Mouse (Mus musculus) midbrain, embryonic 12.5 days (tissue): ENCODE measurements around the gene Rbms2. TPM values are rescaled to one million over a fixed set of nuclear protein-coding genes. Genes with fewer than 3 reads are reported as not detected.
"Not testable (repeated sequence)": the region's sequence is repeated elsewhere in the genome, so short reads cannot be mapped to it uniquely, and the experiment has no call there.

ENCODE experiments used
- ATAC-seq: fragments of 200-750 bp; cut with Nextera tagmentation; 2 replicates; pipeline ENCODE4 v1.8.0; 2017; ENCODE audit warnings: low read depth, moderate TSS enrichment, moderate library complexity; ENCODE audit not compliant: low FRiP score
- H3K27ac ChIP-seq: fragments of 300-500 bp; sonication (generic); replicated peaks from 2 replicates; pipeline ENCODE4 v1.5.1; 2016; ENCODE audit warnings: mild to moderate bottlenecking
- H3K27me3 ChIP-seq: fragments of 300-500 bp; sonication (generic); 2 replicates; pipeline ENCODE4 v1.6.1; 2016; ENCODE audit warnings: mild to moderate bottlenecking
- H3K36me3 ChIP-seq: fragments of 300-500 bp; sonication (generic); 2 replicates; pipeline ENCODE4 v1.6.1; 2016
- H3K4me1 ChIP-seq: fragments of 300-500 bp; sonication (generic); 2 replicates; pipeline ENCODE4 v1.6.1; 2016
- H3K4me2 ChIP-seq: fragments of 300-500 bp; sonication (generic); replicated peaks from 2 replicates; pipeline ENCODE4 v1.6.1; 2016; ENCODE audit warnings: mild to moderate bottlenecking, moderate library complexity
- H3K4me3 ChIP-seq: fragments of 300-500 bp; sonication (generic); 2 replicates; pipeline ENCODE4 v1.5.1; 2016; ENCODE audit warnings: mild to moderate bottlenecking
- H3K9ac ChIP-seq: fragments of 300-500 bp; sonication (generic); replicated peaks from 2 replicates; pipeline ENCODE4 v1.6.1; 2016; ENCODE audit warnings: mild to moderate bottlenecking, moderate library complexity
- H3K9me3 ChIP-seq: fragments of 300-500 bp; sonication (generic); 2 replicates; pipeline ENCODE4 v1.6.1; 2016; ENCODE audit warnings: mild to moderate bottlenecking
- WGBS: fragments of 180-500 bp; shearing (Covaris S2); methylation state at CpG from one replicate; pipeline ENCODE4 v1.1.7; 2016; 5-methylcytosine and 5-hydroxymethylcytosine counted together
- polyA plus RNA-seq: library from polyadenylated mRNA; unstranded; fragments of >200 nt; fragmentation: Nextera tagmentation; extraction: Ambion mirVana; gene quantifications from 2 replicates; pipeline ENCODE4 v1.2.1, GENCODE M21; 2016

Gene Rbms2
- polyA plus RNA-seq, 1 experiment from 2014 or later = 21.6 TPM

GRCm38 (mm10) chr10:128094340-128094968, 85.6 kb downstream of the Rbms2 start:
- Histone ChIP-seq H3K36me3 (peaks cover 11% of the 10 kb centered on the region), H3K4me1 (peaks cover 58% of the 10 kb centered on the region), H3K9ac (0 out of 2 replicates have a peak overlapping the region, but pooled peaks have one; percentile 15), H3K27ac (peak overlapping the region; percentile 91), H3K4me2 (peak overlapping the region; percentile 90), H3K9me3 (no peaks in the 10 kb centered on the region), H3K27me3 (no peaks in the 10 kb centered on the region), H3K4me3 (peak overlapping the region; percentile 87)
- WGBS = 9% methylated on average over 19 of the region's 19 CpGs
- peak; percentile 47 for ATAC-seq

DNA sequence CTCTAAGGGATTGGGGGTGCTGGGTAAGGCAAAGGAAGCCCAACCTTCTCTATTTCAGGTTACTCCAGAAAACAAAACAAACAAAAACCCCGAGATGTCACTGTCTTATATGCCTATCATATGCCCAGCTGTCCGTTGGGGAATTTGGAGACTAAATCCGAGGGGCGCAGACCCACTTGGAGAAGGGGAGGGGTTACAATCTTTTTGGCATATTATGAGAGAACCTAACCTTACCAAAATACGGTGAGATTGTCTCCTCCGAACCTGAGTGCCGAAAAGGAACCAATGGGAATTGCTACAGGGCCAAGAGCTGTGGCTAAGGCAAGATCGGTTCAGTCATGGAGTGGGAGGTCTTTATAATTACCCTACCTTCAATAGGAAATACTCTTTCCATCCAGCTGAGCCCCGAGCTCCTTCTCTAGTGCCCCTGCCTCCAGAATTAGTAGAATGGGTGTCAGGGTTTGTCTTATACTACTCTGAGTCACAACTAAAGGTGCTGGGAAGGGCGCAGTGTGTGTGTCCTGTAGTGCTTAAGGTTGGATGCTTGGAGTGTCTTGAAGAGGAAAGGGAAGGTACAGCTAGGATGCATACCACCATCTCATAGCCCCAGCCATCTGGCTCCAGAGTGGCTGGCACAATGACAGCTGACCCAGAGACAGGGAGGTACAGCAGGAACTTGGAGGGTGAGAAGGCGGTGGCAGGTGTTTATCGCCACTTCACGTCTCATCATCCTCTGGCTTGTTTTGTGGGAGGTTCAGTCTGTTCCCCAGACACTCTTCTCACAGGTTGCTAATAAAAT, 86.4 kb downstream of the Rbms2 start:
- H3K27ac ChIP-seq = peak overlapping the region; percentile 91
- H3K4me2 ChIP-seq = peak overlapping the region; percentile 90
- no peak for ATAC-seq
- 23% methylated on average over 13 of the region's 13 CpGs for WGBS
- peak overlapping the region; percentile 87 for H3K4me3 ChIP-seq
- no peaks in the 10 kb centered on the region for H3K9me3 ChIP-seq
- H3K9ac ChIP-seq = peak overlapping the region; percentile 83
- peaks cover 18% of the 10 kb centered on the region for H3K36me3 ChIP-seq
- H3K27me3 ChIP-seq = no peaks in the 10 kb centered on the region
- H3K4me1 ChIP-seq = peaks cover 55% of the 10 kb centered on the region

- H3K4me2 ChIP-seq = peak overlapping the region; percentile 90
- H3K4me1 ChIP-seq = peaks cover 46% of the 10 kb centered on the region
- H3K4me3 ChIP-seq = peak overlapping the region; percentile 87
- H3K36me3 ChIP-seq = peaks cover 27% of the 10 kb centered on the region
- peak; percentile 48 for ATAC-seq
- peak overlapping the region; percentile 83 for H3K9ac ChIP-seq
- peak overlapping the region; percentile 91 for H3K27ac ChIP-seq
- WGBS = under 1% methylated on average over 68 of the region's 88 CpGs
- no peaks in the 10 kb centered on the region for H3K9me3 ChIP-seq
- H3K27me3 ChIP-seq = no peaks in the 10 kb centered on the region
Measured at GRCm38 (mm10) chr10:128092506-128093495, 87.3 kb downstream of the Rbms2 start.

GRCm38 (mm10) chr10:128091564-128092505, 88.3 kb downstream of the Rbms2 start, which contains the start of gene Baz2a:
Baz2a (plus strand) TSS chr10:128091577.
- H3K9me3 ChIP-seq = no peaks in the 10 kb centered on the region
- H3K9ac ChIP-seq = peak within 1 kb of the TSS; percentile 83
- 2% methylated on average over 20 of the region's 20 CpGs for WGBS
- peak within 1 kb of the TSS; percentile 87 for H3K4me3 ChIP-seq
- peak within 1 kb of the TSS; percentile 90 for H3K4me2 ChIP-seq
- H3K36me3 ChIP-seq = peaks cover 37% of the 10 kb centered on the region
- H3K27ac ChIP-seq = peak within 1 kb of the TSS; percentile 91
- peaks cover 45% of the 10 kb centered on the region for H3K4me1 ChIP-seq
- peak; percentile 1; the same call in 1 of the 2 replicates for ATAC-seq
- H3K27me3 ChIP-seq = no peaks in the 10 kb centered on the region

DNA sequence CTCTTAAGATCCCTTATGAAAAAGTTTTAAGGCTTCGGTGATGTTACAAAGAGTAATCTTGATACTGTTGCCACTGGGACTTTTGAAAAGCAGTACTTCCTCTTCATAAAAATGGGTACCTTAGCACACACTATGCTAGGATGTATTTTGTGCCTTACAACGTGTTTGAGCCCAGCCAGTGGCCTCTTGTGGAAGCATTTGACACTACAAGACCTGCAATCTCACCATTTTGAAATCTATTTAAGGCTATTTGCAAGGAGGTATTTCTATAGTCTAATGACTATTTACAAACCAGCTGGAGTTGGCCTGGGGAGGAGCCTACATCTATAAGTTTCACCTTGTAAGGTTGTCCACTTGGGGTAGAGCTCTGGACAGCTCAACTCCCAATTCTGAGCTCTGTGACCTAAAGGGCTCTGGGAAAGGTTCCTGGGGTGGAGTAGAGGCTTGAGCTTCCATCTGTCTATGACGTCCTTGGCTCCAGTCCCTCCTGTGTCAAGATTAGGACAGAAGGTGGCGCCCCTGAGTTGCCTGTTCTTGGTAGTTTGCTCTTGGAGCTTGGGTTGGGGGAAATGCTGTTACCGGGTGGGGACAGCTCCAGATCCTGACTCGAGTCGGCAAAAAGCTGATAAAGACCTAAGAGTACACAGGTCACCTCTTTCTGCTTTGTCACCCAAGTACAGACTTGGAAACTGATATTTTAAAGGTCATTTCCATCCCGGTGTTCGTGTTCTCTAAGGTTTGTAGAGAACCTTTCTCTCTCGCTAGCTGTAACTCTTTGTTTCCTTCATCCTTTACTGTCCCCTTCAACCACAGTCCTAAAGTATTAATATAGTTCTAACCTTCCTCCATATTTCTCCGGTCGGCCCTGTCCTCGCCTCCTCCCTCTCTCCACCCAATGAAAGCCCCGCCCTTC, 89.2 kb downstream of the Rbms2 start:
- Histone ChIP-seq H3K27me3 (no peaks in the 10 kb centered on the region), H3K4me2 (peak overlapping the region; percentile 90), H3K36me3 (peaks cover 46% of the 10 kb centered on the region), H3K9ac (no peak overlapping the region), H3K27ac (0 out of 2 replicates have a peak overlapping the region, but pooled peaks have one; percentile 91), H3K4me3 (peak overlapping the region; percentile 87), H3K4me1 (peaks cover 41% of the 10 kb centered on the region), H3K9me3 (no peaks in the 10 kb centered on the region)
- ATAC-seq = peak; percentile 32
- WGBS = 9% methylated on average over 14 of the region's 14 CpGs

DNA sequence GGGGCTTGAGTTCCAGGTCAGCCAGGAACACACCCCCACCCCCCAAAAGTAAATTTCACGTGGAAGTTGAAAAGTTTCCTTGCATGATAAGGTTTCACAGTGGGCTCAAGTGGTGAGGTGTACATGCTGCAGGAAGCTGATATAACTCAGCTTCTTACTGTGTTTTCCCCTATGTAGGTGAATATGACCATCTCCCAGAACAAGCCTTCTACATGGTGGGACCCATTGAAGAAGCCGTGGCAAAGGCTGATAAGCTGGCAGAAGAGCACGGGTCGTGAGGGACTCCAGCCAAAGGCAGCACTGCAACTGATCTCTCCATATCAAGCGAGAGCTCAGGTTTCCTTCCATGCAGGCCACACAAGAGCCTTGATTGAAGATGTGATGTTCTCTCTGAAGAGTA, 90.3 kb downstream of the Rbms2 start:
- Histone ChIP-seq H3K9ac (no peak overlapping the region), H3K36me3 (peaks cover 57% of the 10 kb centered on the region), H3K9me3 (no peaks in the 10 kb centered on the region), H3K27ac (no peak overlapping the region), H3K4me2 (no peak overlapping the region), H3K4me1 (peaks cover 41% of the 10 kb centered on the region), H3K27me3 (no peaks in the 10 kb centered on the region), H3K4me3 (no peak overlapping the region)
- ATAC-seq = no peak
- WGBS = 72% methylated on average over 5 of the region's 5 CpGs

- Histone ChIP-seq H3K4me3 (no peak overlapping the region), H3K4me2 (no peak overlapping the region)
- 94% methylated on average over 5 of the region's 5 CpGs for WGBS
Measured at GRCm38 (mm10) chr10:128088181-128088580, 91.9 kb downstream of the Rbms2 start.

GRCm38 (mm10) chr10:128087216-128087615, 92.9 kb downstream of the Rbms2 start:
- H3K27ac ChIP-seq, H3K27me3 ChIP-seq, H3K9me3 ChIP-seq, H3K4me2 ChIP-seq, H3K9ac ChIP-seq, ATAC-seq, H3K4me3 ChIP-seq: not testable (repeated sequence)
- peaks cover 33% of the 10 kb centered on the region for H3K4me1 ChIP-seq
- WGBS = 89% methylated on average over 2 of the region's 2 CpGs
- peaks cover 59% of the 10 kb centered on the region for H3K36me3 ChIP-seq

More at GRCm38 (mm10) chr10:128088181-128088580, 91.9 kb downstream of the Rbms2 start:
- H3K4me1 ChIP-seq = peaks cover 32% of the 10 kb centered on the region
- no peak for ATAC-seq
- peaks cover 59% of the 10 kb centered on the region for H3K36me3 ChIP-seq
- H3K27ac ChIP-seq = no peak overlapping the region
- no peak overlapping the region for H3K9ac ChIP-seq
- no peaks in the 10 kb centered on the region for H3K27me3 ChIP-seq
- H3K9me3 ChIP-seq = no peaks in the 10 kb centered on the region

- Histone ChIP-seq H3K36me3 (peaks cover 59% of the 10 kb centered on the region), H3K27me3 (no peaks in the 10 kb centered on the region), H3K9me3 (no peaks in the 10 kb centered on the region), H3K9ac (no peak overlapping the region), H3K4me1 (peaks cover 29% of the 10 kb centered on the region), H3K4me3 (no peak overlapping the region), H3K27ac (no peak overlapping the region), H3K4me2 (no peak overlapping the region)
- no peak for ATAC-seq
- WGBS = 81% methylated on average over 6 of the region's 6 CpGs
Measured at GRCm38 (mm10) chr10:128086391-128086790, 93.7 kb downstream of the Rbms2 start.

- no peak for ATAC-seq
- Histone ChIP-seq H3K27ac (peak overlapping the region; percentile 88; the same call in 1 of the 2 replicates), H3K27me3 (no peaks in the 10 kb centered on the region), H3K4me2 (peak overlapping the region; percentile 96), H3K9ac (peak overlapping the region; percentile 99), H3K36me3 (peaks cover 45% of the 10 kb centered on the region), H3K4me1 (peaks cover 20% of the 10 kb centered on the region), H3K9me3 (no peaks in the 10 kb centered on the region), H3K4me3 (peak overlapping the region; percentile 91)
- WGBS = 3% methylated on average over 3 of the region's 3 CpGs
Measured at GRCm38 (mm10) chr10:128084160-128084559, 95.9 kb downstream of the Rbms2 start.
